Mouse (Mus musculus) limb, embryonic 12.5 days (tissue): ENCODE results near the gene Cdc45. TPM values are rescaled to one million over a fixed set of nuclear protein-coding genes. Genes with fewer than 3 reads are reported as not detected.

Experiments
- ATAC-seq: fragments of 200-750 bp; cut with Nextera tagmentation; 2 replicates; pipeline ENCODE4 v1.8.0; 2017; ENCODE audit warnings: low read depth, moderate TSS enrichment; ENCODE audit not compliant: insufficient number of reproducible peaks, insufficient read depth, low FRiP score, low TSS enrichment
- H3K27ac ChIP-seq: fragments of 300-500 bp; sonication (generic); 2 replicates; pipeline ENCODE4 v1.5.1; 2016; ENCODE audit warnings: mild to moderate bottlenecking, moderate library complexity
- H3K27me3 ChIP-seq: fragments of 300-500 bp; sonication (generic); 2 replicates; pipeline ENCODE4 v1.6.1; 2016; ENCODE audit warnings: mild to moderate bottlenecking, moderate library complexity
- H3K36me3 ChIP-seq: fragments of 300-500 bp; sonication (generic); 2 replicates; pipeline ENCODE4 v1.6.1; 2016; ENCODE audit warnings: mild to moderate bottlenecking, moderate library complexity
- H3K4me1 ChIP-seq: fragments of 300-500 bp; sonication (generic); replicated peaks from 2 replicates; pipeline ENCODE4 v1.6.1; 2016
- H3K4me2 ChIP-seq: fragments of 300-500 bp; sonication (generic); 2 replicates; pipeline ENCODE4 v1.6.1; 2016; ENCODE audit warnings: mild to moderate bottlenecking, moderate library complexity
- H3K4me3 ChIP-seq: fragments of 300-500 bp; sonication (generic); replicated peaks from 2 replicates; pipeline ENCODE4 v1.5.1; 2016; ENCODE audit warnings: mild to moderate bottlenecking
- H3K9ac ChIP-seq: fragments of 300-500 bp; sonication (generic); replicated peaks from 2 replicates; pipeline ENCODE4 v1.6.1; 2016; ENCODE audit warnings: mild to moderate bottlenecking, moderate library complexity
- H3K9me3 ChIP-seq: fragments of 300-500 bp; sonication (generic); 2 replicates; pipeline ENCODE4 v1.6.1; 2016; ENCODE audit warnings: mild to moderate bottlenecking, moderate library complexity
- WGBS: fragments of 180-500 bp; shearing (Covaris S2); methylation state at CpG from one replicate; pipeline ENCODE4 v1.1.7; 2016; 5-methylcytosine and 5-hydroxymethylcytosine counted together
- polyA plus RNA-seq: library from polyadenylated mRNA; unstranded; fragments of >200 nt; fragmentation: Nextera tagmentation; extraction: Ambion mirVana; gene quantifications from 2 replicates; pipeline ENCODE4 v1.2.1, GENCODE M21; 2016

Gene Cdc45
- polyA plus RNA-seq, 1 experiment from 2014 or later: 64.2 TPM

DNA sequence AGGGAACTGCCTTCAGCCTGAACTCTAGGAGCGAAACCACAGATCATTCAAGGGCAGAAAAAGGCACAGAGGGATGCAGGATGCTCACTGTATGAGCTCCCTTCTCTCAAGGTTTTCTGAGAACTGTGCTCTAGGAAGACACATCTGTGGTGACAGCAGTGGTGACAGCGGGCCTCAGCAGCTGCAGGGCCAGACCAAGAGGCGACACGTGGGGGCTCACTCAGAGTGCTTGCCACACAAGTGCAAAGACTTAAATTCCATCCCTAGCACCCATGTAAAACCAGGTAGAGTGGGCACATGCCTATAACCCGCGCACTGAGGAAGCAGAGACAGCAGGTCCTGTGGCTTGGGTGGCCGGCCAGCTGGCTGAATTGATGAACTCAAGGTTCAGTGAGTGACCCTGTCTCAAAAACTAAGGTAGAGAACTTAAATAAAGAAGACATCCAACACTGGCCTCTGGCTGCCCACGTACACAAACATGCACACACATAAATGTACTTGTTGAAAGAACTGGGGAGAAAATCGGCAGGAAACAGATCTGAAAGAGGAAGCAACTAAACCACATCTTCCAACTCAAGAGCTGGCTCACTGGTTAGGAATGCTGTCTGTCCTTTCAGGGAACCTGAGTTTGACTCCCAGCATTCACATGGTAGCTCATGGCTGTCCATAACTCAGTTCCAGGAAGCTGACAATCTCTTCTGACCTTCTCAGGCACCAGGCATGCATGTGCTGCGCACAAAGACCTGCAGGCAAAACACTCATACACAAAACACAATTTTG is 23.0 kb downstream of the Cdc45 start:
- WGBS: 89% methylated on average over 10 of the region's 10 CpGs

DNA sequence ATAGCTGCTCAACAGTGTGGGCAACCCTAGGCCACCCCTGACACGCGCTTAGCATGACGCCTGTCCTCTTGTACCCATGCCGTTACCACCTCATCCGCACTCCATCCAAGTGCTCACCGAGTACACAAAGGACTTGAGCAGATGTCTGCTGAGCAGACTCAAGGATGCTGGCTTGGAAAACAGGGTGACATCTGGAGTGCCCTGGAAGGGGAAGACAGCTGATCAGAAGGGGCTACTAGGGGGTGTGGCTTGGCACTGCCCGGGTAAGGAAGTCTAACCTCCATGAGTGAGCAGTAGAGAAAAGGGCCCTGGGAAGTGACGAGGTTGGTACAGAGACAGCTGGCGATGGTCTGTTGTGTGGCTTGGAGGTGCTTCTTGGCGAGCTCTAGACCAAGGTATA is 25.1 kb downstream of the Cdc45 start:
- Histone ChIP-seq H3K27me3 (no peaks in the 10 kb centered on the region), H3K4me3 (no peak overlapping the region), H3K36me3 (peaks cover 90% of the 10 kb centered on the region), H3K27ac (no peak overlapping the region), H3K9me3 (no peaks in the 10 kb centered on the region), H3K4me2 (no peak overlapping the region), H3K9ac (no peak overlapping the region), H3K4me1 (no peaks in the 10 kb centered on the region)
- WGBS: 94% methylated on average over 10 of the region's 10 CpGs
- ATAC-seq: no peak

More for the DNA sequence above, 23.0 kb downstream of the Cdc45 start:
- no peak overlapping the region for H3K4me3 ChIP-seq
- no peaks in the 10 kb centered on the region for H3K9me3 ChIP-seq
- no peak overlapping the region for H3K4me2 ChIP-seq
- H3K4me1 ChIP-seq: no peaks in the 10 kb centered on the region
- no peaks in the 10 kb centered on the region for H3K27me3 ChIP-seq
- no peak for ATAC-seq
- H3K9ac ChIP-seq: no peak overlapping the region
- H3K36me3 ChIP-seq: peaks cover 92% of the 10 kb centered on the region
- no peak overlapping the region for H3K27ac ChIP-seq

DNA sequence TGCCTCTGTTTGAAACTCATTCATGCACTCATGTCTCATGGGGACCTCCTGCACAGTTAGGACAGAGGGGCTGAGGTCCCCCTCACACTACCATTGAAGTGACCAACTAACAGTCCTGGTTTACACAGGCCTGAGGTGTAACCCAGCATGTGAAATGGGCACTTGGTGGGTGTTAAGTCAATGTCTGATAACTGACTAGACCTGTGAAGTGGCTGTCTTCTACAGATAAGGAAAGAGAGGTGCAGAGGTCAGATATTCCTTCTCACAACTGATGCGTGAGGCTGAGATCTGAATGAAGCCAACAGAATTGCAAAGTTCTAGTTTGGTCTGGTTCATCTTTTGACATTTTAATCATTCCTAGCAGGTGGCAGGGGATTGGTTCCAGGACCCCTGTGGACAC is 26.3 kb downstream of the Cdc45 start:
- Histone ChIP-seq H3K4me3 (no peak overlapping the region), H3K4me2 (no peak overlapping the region), H3K9me3 (no peaks in the 10 kb centered on the region), H3K36me3 (peaks cover 90% of the 10 kb centered on the region), H3K27ac (no peak overlapping the region), H3K9ac (no peak overlapping the region), H3K4me1 (no peaks in the 10 kb centered on the region), H3K27me3 (no peaks in the 10 kb centered on the region)
- no peak for ATAC-seq
- 94% methylated on average over 1 of the region's 1 CpGs for WGBS

DNA sequence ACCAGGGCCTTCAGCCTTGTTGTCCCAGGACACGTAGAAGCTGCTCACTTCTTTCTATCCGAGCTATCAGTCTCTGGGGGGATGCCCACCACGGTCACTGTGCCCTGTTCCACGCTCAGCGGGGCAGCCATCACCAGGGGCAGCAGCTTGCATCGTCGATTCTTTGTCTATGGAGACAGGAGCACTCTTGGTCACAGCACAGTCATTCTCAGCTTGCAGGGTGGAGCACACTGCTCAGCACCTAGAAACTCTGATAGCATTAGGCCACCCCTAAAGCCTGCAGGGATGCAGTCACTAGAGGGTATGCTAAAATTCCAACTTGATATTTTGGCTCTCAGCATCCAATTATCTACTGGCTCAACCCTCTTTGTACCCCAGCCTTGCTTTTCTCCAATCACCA is 26.8 kb downstream of the Cdc45 start:
- 90% methylated on average over 7 of the region's 7 CpGs for WGBS
- H3K4me1 ChIP-seq: no peaks in the 10 kb centered on the region
- peaks cover 90% of the 10 kb centered on the region for H3K36me3 ChIP-seq
- ATAC-seq: no peak
- peaks cover 2% of the 10 kb centered on the region; the same call in 1 of the 2 replicates for H3K27me3 ChIP-seq
- no peak overlapping the region for H3K4me3 ChIP-seq
- no peak overlapping the region for H3K27ac ChIP-seq
- H3K4me2 ChIP-seq: no peak overlapping the region
- H3K9ac ChIP-seq: no peak overlapping the region
- no peaks in the 10 kb centered on the region for H3K9me3 ChIP-seq

DNA sequence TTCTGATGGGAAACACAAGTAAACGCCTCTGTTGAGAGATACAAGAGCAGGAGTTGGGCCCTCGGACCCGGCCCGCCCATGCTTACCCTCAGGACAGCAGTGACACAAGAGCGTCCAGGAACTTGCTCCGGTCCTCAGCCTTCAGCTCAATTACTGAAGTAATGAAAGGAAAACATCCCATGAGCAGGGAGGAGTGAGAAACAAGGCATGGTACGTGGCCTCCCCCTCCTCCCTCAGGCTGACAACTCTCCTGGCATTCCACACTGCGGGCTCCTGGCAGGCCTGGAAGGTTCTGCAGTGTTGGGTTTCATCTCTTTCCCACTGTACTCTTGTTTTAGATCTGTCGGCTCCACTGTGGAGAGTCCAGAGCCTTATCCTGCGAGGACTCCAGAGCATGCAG is 30.0 kb downstream of the Cdc45 start:
- WGBS: 88% methylated on average over 10 of the region's 10 CpGs
- no peak for ATAC-seq
- Histone ChIP-seq H3K4me3 (no peak overlapping the region), H3K9me3 (no peaks in the 10 kb centered on the region), H3K27ac (no peak overlapping the region), H3K4me1 (peaks cover 10% of the 10 kb centered on the region), H3K36me3 (peaks cover 63% of the 10 kb centered on the region), H3K27me3 (peaks cover 34% of the 10 kb centered on the region), H3K4me2 (no peak overlapping the region), H3K9ac (no peak overlapping the region)

DNA sequence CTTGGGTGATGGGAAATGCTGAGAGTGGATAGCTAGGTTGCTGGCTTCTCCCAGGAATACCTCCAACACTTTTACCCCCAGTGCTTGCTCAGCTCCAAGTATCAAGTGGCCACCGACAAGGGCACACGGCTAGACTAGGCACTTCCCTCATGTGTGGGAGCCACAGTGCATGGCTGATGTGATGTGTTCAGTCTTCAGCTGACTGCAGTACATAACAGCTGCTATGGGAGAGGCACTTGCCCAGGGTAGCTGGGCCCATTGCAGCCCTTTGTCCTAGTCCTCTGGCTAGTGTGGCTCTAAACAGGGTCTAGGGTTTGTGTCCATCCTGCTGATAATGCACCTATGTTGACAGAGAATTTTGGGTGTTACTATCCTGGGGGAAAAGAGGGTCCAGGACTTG is 33.3 kb downstream of the Cdc45 start:
- H3K9me3 ChIP-seq: no peaks in the 10 kb centered on the region
- H3K36me3 ChIP-seq: peaks cover 32% of the 10 kb centered on the region
- 72% methylated on average over 2 of the region's 2 CpGs for WGBS
- H3K27me3 ChIP-seq: peaks cover 66% of the 10 kb centered on the region
- H3K4me3 ChIP-seq: peak overlapping the region; percentile 44; the same call in 1 of the 2 replicates
- peaks cover 15% of the 10 kb centered on the region for H3K4me1 ChIP-seq
- ATAC-seq: no peak
- peak overlapping the region; percentile 69; the same call in 1 of the 2 replicates for H3K4me2 ChIP-seq
- no peak overlapping the region for H3K27ac ChIP-seq
- H3K9ac ChIP-seq: no peak overlapping the region

DNA sequence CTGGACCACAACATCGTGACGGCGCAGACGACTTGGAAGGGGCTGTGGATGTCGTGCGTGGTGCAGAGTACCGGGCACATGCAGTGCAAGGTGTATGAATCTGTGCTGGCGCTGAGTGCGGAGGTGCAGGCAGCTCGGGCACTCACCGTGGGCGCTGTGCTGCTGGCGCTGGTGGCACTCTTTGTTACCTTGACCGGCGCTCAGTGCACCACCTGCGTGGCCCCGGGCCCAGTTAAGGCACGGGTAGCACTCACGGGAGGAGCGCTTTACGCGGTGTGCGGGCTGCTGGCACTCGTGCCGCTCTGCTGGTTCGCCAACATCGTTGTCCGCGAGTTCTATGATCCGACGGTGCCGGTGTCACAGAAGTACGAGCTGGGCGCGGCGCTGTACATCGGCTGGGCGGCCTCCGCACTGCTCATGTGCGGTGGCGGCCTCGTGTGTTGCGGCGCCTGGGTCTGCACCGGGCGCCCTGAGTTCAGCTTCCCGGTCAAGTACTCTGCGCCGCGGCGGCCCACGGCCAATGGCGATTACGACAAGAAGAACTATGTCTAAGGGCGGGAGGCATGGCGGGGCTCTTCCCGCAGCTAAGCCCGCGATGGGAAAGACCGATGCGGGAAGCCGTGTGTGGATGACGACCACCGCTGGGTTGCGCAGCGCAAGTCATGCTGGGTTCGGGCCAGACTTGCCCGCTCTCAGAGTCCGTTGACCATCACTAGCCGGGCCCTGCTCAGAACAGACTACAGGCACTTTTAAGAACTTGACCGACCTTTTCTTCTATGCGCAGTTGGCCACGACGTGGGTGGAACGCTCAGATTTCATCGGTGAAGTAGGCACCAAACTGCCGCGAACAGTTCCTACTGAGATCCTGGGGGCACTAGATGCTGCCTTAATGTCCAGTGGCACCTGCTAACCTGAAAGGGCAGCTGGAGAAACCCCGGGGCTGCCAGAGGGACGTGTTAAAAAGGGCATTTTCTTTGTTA is 34.4 kb downstream of the Cdc45 start:
- peak; percentile 39; the same call in 1 of the 2 replicates for ATAC-seq
- peak overlapping the region; percentile 50 for H3K9ac ChIP-seq
- H3K4me1 ChIP-seq: peaks cover 15% of the 10 kb centered on the region
- H3K9me3 ChIP-seq: no peaks in the 10 kb centered on the region
- WGBS: 4% methylated on average over 80 of the region's 80 CpGs
- H3K36me3 ChIP-seq: peaks cover 24% of the 10 kb centered on the region
- peak overlapping the region; percentile 44 for H3K4me3 ChIP-seq
- no peak overlapping the region for H3K27ac ChIP-seq
- H3K27me3 ChIP-seq: peaks cover 69% of the 10 kb centered on the region
- H3K4me2 ChIP-seq: peak overlapping the region; percentile 69

DNA sequence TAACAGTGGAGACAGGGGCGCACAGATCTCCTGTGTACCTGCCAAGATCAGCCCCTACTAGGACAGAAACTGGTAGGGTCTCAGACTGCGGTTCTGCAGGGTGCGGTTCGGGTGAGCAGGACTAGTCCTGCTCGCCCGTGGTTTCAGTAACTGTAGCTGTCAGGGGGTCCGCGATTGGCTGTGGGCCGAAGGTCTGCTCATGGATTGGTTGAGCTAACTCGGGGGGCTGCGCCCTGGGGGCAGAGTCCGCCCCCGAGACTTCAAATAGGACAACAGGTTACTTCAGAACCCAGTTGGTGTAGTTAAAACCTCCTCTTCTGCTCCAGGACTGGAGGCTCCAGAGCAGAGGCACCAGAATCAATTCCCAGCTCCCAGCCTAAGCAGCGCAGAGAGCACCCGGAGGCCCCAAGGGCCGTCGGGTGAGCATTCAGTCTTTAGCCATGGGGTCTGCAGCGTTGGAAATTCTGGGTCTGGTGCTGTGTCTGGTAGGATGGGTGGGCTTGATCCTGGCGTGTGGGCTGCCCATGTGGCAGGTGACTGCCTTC is 35.2 kb downstream of the Cdc45 start, which contains the start of gene Cldn5:
Gene Cldn5 (plus strand): TSS at position 292 of the 545 bp plus-strand sequence.
- H3K9ac ChIP-seq: peak within 1 kb of the TSS; percentile 50
- H3K27me3 ChIP-seq: peaks cover 69% of the 10 kb centered on the region
- 0 out of 2 replicates have a peak within 1 kb of the TSS, but pooled peaks have one; percentile 23 for H3K27ac ChIP-seq
- H3K4me3 ChIP-seq: peak within 1 kb of the TSS; percentile 44
- no peaks in the 10 kb centered on the region for H3K9me3 ChIP-seq
- WGBS: 4% methylated on average over 19 of the region's 19 CpGs
- ATAC-seq: peak; percentile 47
- H3K4me2 ChIP-seq: peak within 1 kb of the TSS; percentile 69
- peaks cover 17% of the 10 kb centered on the region for H3K36me3 ChIP-seq
- H3K4me1 ChIP-seq: peaks cover 15% of the 10 kb centered on the region

DNA sequence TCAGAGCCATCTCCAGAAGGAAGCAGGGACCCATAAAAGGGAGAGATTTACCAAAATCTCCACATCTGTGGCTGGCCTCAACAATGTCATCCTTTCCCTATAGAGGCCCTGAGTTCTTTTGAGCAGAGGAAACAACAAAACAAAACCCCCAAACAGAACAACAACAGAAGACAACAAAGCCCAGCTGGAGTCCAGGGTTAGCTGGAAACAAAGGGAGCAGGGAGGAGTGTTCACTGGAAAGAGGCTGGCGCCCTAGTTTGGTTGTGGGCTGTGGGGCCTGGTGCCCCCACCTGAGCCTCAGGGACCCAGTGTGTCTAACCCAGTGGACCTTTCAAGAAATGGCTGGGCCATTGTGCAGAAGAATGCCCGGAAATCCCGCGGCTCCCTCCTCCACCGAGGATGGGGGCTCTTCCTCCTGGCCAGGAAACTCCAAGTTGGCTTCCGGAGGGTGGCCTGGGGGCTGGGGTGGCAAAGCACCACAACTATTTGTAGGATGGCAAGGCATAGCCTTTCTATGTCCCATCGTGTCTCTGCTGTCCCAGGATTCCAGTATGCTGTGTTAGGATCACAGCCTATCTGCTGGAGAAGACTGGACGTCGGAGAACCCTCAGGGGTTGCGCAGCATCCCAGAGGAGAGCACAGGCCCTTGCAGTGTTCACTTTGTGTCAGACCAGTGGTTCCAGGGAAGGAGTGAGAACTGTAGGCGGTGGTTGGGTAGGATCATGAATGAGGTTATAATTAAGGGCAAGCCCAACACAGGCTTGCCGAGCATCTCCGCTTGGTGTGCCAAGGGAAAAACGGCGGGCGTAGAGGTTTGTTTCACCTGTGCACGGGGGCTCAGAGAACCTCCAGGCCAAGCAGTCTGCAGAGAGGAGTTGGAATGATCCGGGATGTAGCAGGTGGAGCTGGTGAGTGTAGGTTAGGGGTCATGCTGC is 35.9 kb downstream of the Cdc45 start:
- H3K9ac ChIP-seq: no peak overlapping the region
- peaks cover 10% of the 10 kb centered on the region; the same call in 1 of the 2 replicates for H3K36me3 ChIP-seq
- 38% methylated on average over 18 of the region's 18 CpGs for WGBS
- peak overlapping the region; percentile 69 for H3K4me2 ChIP-seq
- no peaks in the 10 kb centered on the region for H3K9me3 ChIP-seq
- H3K27me3 ChIP-seq: peaks cover 69% of the 10 kb centered on the region
- peaks cover 15% of the 10 kb centered on the region for H3K4me1 ChIP-seq
- ATAC-seq: no peak
- H3K4me3 ChIP-seq: peak overlapping the region; percentile 44
- H3K27ac ChIP-seq: 0 out of 2 replicates have a peak overlapping the region, but pooled peaks have one; percentile 23

DNA sequence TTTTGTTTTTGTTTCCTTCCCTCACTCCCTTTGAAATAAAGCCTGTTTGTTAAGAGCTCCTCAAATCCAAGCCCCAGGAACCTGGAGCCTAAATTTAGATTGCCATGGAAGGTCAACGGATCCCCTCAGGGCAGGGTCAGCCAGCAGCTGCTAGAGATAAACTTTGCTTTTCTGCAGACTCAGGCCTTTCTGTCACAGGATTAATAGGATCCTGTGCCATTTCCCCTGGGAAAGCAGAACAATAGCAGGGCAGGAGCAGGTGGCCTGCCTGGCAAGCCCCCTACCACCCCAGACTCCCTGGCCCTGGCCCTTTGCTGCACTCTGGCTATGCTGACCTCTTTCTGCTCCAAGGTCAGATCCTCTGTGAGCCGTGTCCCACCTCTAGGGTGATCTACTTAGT is 37.9 kb downstream of the Cdc45 start:
- Histone ChIP-seq H3K4me2 (no peak overlapping the region), H3K27me3 (peaks cover 57% of the 10 kb centered on the region), H3K4me3 (no peak overlapping the region), H3K4me1 (peaks cover 15% of the 10 kb centered on the region), H3K9me3 (no peaks in the 10 kb centered on the region), H3K27ac (no peak overlapping the region), H3K36me3 (no peaks in the 10 kb centered on the region), H3K9ac (no peak overlapping the region)
- no peak for ATAC-seq
- 33% methylated on average over 2 of the region's 2 CpGs for WGBS
